ENCODE assay signal across 8 mouse cellular contexts in genomic region chrX:38250352-38250950, GRCm38 (mm10). TPM values are rescaled to one million over a fixed set of nuclear protein-coding genes. Genes with fewer than 3 reads are reported as not detected.
DNase-seq lines count a peak whose midpoint lies in the region; ATAC-seq and TF ChIP-seq lines count a peak whose summit lies in the region.

No protein-coding gene starts in this region.

- H3K4me1 ChIP-seq in limb, embryonic 15.5 days = 0 out of 2 replicates have a peak, but pooled peaks cover 4% of the 10 kb centered on the region

- H3K9me3 ChIP-seq in limb, embryonic 15.5 days = no peaks in the 10 kb centered on the region

- H3K4me2 ChIP-seq in limb, embryonic 15.5 days = peak overlapping the region; percentile 71
- H3K4me2 ChIP-seq in myocyte (ENCODE audit: low read depth) = peak overlapping the region; percentile 64

- WGBS in limb, embryonic 15.5 days = 19% methylated on average over 18 of the region's 18 CpGs

- H3ac ChIP-seq in myocyte (ENCODE audit: control insufficient read depth, insufficient read length) = no peak overlapping the region

- peak; percentile 26 to 47 for DNase-seq in cerebellum, postnatal 10 days
- DNase-seq in cerebellum, adult 9-11 months = no peak
- DNase-seq in thymus, postnatal 14 days = peak; percentile 8
- DNase-seq in thymus, adult 18-20 months = no peak
- peak; percentile 38 for DNase-seq in heart, postnatal 4 days
- no peak for DNase-seq in urinary bladder, postnatal 14 days (ENCODE audit: low spot score)

- no peaks in the 10 kb centered on the region for H3K79me2 ChIP-seq in myocyte (ENCODE audit: control insufficient read depth, insufficient read depth)

- H3K9ac ChIP-seq in limb, embryonic 15.5 days = no peak overlapping the region

- H3K36me3 ChIP-seq in limb, embryonic 15.5 days = no peaks in the 10 kb centered on the region
- H3K36me3 ChIP-seq in myocyte (ENCODE audit: control insufficient read depth, insufficient read depth) = no peaks in the 10 kb centered on the region

- no peak for TF ChIP-seq POLR2A in myocyte (IDR thresholded peaks at IDR 0.05; ENCODE audit: insufficient read length, low read depth)

- no peak overlapping the region for H3K27ac ChIP-seq in limb, embryonic 15.5 days

- peaks cover 15% of the 10 kb centered on the region; the same call in 1 of the 2 replicates for H3K27me3 ChIP-seq in limb, embryonic 15.5 days
- no peaks in the 10 kb centered on the region for H3K27me3 ChIP-seq in myocyte (ENCODE audit: control insufficient read depth, insufficient read depth, insufficient read length)

- no peak for ATAC-seq in limb, embryonic 15.5 days (ENCODE audit: insufficient number of reproducible peaks, low FRiP score, low TSS enrichment, low read depth)

- H3K4me3 ChIP-seq in limb, embryonic 15.5 days = peak overlapping the region; percentile 36
- peak overlapping the region; percentile 7 for H3K4me3 ChIP-seq in myocyte

TF ChIP-seq in myocyte, 11 proteins besides CTCF, POLR2A, EP300 and RAD21:
- TF ChIP-seq USF1 (IDR thresholded peaks at IDR 0.05; ENCODE audit: low read depth) = no peak
- no peak for TF ChIP-seq REST (IDR thresholded peaks at IDR 0.05; ENCODE audit: insufficient read depth, insufficient read length)
- TF ChIP-seq TCF3 (IDR thresholded peaks at IDR 0.05; ENCODE audit: insufficient read length, low read depth) = no peak

RNA-seq across cellular contexts. Expression of gene Tmem255a, which starts 1.8 kb away (rescaled TPM):
- total RNA-seq in heart, postnatal 4 days (2021) = 10 to 100 TPM; 29.4 to 60.9 TPM
- polyA plus RNA-seq in limb, embryonic 15.5 days (2015; fragmentation: Nextera tagmentation; extraction: Ambion mirVana) = 33.7 and 35.2 TPM in 2 replicates
- 0.06 TPM for polyA plus RNA-seq in myocyte (2012; fragmentation: generic; extraction: Trizol)

Comparison
In these comparisons a context has a peak if more than half of its experiments do, and no peak if none do; other contexts are left out.
1. DNase-seq: peak in cerebellum, postnatal 10 days (2 of 2), thymus, postnatal 14 days (single experiment) and heart, postnatal 4 days (single experiment); none in cerebellum, adult 9-11 months (single experiment), thymus, adult 18-20 months (0 of 2) and urinary bladder, postnatal 14 days (single experiment).
2. RNA of gene Tmem255a, which starts 1.8 kb away (polyA plus RNA-seq): 33.7 to 35.2 TPM in limb, embryonic 15.5 days; 0.06 TPM in myocyte (single experiment); every median in the first group is over 10 times any median in the second.